Mouse (Mus musculus) thymus, postnatal 14 days (tissue): ENCODE measurements around the gene Fmo2.

Experiments used
- DNase-seq: peaks from one replicate; pipeline ENCODE4 v3.0.0; 2021

Fmo2 gene

GRCm38 (mm10) chr1:162838976-162839375, 59.5 kb downstream of the Fmo2 start:
- no peak for DNase-seq

DNA sequence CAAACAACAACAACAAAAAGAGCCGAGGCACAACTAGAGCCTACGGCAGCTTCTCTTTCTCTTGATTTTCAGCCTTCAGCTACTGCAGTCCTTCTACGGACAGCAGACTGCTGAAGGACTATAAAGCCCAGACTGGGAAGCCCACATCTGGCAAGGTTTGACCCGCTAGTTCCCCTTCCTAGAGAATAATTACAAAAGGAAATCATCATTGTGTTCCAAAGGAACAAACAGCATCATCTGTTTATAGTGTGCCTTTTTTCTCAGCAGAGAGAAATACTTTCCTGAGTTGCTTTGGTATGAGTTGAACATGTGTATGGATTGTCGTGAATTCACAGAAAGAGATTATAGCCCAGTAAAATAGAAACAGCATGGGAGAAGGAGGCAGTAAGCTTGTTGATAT, 64.2 kb downstream of the Fmo2 start:
- DNase-seq, result no peak

- no peak for DNase-seq
Measured at GRCm38 (mm10) chr1:162832574-162832953, 66.0 kb downstream of the Fmo2 start.

DNA sequence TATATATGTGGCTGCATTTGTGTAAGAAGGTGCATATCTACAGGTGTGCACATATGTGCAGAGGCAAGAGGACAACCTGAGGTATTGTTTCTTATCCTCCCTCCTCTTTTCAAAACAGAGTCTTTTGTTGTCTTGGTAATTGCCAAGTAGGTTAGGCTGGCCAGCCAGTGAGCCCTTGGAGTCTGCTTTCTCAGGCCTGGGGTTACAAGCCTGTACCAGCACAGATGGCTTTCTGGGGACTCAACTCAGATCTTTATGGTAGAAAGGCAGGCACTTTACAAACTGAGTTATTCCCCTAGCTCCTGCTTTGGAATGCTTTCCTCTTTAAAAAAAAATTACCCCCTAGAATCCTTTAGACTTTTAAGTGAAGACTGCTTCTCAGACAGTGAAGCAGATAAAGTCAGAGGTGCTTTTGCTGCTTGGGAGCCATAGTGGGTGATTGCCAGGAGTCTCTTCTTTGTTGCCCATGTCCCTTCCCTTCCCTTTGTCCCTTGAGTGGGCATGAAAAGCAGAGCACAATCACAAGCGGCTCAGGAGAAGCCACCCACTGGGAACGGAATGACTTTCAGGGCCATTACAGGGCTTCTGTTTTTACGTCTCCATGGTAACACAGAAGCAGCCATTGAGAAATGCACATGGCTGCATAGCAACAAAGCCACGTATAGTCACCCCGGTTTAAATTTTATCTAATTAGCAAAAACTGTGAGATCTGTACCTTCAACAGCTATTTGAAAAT, 66.5 kb downstream of the Fmo2 start:
- DNase-seq, result no peak
